Mouse (Mus musculus): ENCODE data around the gene Dgcr2. TPM values are rescaled to one million over a fixed set of nuclear protein-coding genes. Genes with fewer than 3 reads are reported as not detected.

The Dgcr2 gene
- polyA plus RNA-seq, 1 experiment from 2014 or later = 86.3 TPM

DNA sequence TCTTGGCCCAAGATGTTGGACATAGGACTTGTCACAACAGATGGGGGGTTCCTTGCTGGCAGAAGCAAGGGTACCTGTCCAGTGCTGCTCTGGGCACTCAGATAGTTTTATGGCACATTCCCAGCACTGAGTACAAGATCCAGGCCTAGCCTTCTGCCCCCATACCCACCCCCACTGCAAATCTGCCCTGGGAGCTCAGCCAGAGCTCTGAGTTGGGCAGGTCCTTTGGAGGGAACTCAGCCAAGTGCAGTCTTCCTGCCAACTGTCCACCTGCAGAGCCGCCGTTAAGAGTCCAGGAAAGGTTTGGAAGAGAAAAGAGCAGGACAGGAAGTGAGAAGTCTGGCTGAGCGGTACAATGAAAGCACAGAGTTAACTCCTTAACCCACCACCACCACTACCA, 5.8 kb downstream of the Dgcr2 start:
- H3K36me3 ChIP-seq = no peaks in the 10 kb centered on the region
- 0 out of 2 replicates have a peak overlapping the region, but pooled peaks have one; percentile 86 for H3K4me2 ChIP-seq
- no peak overlapping the region for H3K27ac ChIP-seq (replicated peaks)
- H3K4me3 ChIP-seq = no peak overlapping the region
- WGBS = 72% methylated on average over 3 of the region's 3 CpGs
- H3K4me1 ChIP-seq (replicated peaks) = peaks cover 25% of the 10 kb centered on the region
- H3K9ac ChIP-seq = no peak overlapping the region
- no peaks in the 10 kb centered on the region for H3K9me3 ChIP-seq
- ATAC-seq (ENCODE audit: low read depth) = no peak
- H3K27me3 ChIP-seq = no peaks in the 10 kb centered on the region

GRCm38 (mm10) chr16:17891567-17891959, 6.8 kb downstream of the Dgcr2 start, which contains the start of gene Gm20518:
Gene Gm20518, minus strand, starts transcription at chr16:17891671.
- Histone ChIP-seq H3K9me3 (no peaks in the 10 kb centered on the region), H3K4me3 (peak within 1 kb of the TSS; percentile 70), H3K27me3 (no peaks in the 10 kb centered on the region), H3K4me1 (replicated peaks) (peaks cover 30% of the 10 kb centered on the region), H3K27ac (replicated peaks) (peak within 1 kb of the TSS; percentile 98), H3K36me3 (no peaks in the 10 kb centered on the region), H3K4me2 (peak within 1 kb of the TSS; percentile 86), H3K9ac (peak within 1 kb of the TSS; percentile 96)
- WGBS = under 1% methylated on average over 38 of the region's 38 CpGs
- ATAC-seq (ENCODE audit: low read depth) = peak; percentile 97

DNA sequence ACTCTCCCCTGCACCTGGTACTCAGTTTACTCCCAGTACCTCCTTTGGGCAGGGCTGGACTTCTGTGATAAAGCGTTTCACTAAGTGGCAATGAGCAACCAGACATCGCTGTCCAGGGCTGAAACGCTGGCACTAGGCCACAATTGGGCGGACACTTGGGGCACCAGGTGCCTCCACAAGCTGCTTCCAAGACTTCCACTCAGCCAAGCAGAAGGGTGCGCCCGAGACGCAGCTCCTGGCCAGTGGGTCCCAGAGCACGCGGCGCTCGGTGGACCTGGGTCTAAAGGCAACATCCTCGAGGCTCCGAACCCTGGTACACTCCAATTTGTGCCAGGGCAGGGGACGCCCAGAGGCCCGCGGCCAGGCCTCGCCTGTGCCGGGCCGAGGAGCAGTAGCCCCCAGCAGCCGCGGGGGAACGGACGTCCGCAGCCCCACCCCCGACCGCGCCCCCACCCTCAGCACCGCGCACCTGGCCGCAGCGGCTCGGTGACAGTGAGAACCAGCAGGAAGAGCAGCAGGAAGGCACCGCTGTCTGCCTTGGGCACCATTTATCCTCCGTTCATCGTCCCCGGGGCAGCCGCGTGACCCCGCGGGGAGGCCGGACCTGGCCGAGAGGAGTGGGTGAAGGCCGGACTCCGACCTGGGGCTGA, 7.3 kb downstream of the Dgcr2 start:
- under 1% methylated on average over 43 of the region's 44 CpGs for WGBS
- H3K27me3 ChIP-seq = no peaks in the 10 kb centered on the region
- peak overlapping the region; percentile 96 for H3K9ac ChIP-seq
- H3K27ac ChIP-seq (replicated peaks) = peak overlapping the region; percentile 98
- peak; percentile 71 for ATAC-seq (ENCODE audit: low read depth)
- peak overlapping the region; percentile 70 for H3K4me3 ChIP-seq
- no peaks in the 10 kb centered on the region for H3K9me3 ChIP-seq
- H3K4me1 ChIP-seq (replicated peaks) = peaks cover 36% of the 10 kb centered on the region
- no peaks in the 10 kb centered on the region for H3K36me3 ChIP-seq
- H3K4me2 ChIP-seq = peak overlapping the region; percentile 86

DNA sequence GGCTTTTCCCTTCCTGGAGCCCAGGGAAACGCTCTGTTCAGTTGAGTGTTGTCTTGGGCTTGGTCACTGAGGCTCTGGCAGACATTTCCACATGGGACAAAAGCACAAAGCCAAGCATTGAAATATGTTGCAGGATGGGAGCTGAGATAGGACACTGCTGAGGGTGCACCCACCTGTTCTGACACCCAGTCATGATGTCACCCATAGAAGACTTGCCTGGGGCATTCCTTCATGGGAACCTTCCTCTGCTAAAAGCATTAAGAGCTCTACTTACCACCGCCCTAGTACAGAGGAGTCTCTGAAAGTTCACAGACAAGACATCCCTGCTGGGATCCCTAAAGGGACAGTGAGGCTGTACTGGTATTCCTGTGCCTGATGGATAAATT, 8.0 kb downstream of the Dgcr2 start:
- no peak overlapping the region for H3K27ac ChIP-seq (replicated peaks)
- H3K4me3 ChIP-seq = peak overlapping the region; percentile 70
- H3K9me3 ChIP-seq = no peaks in the 10 kb centered on the region
- WGBS = 33% methylated on average over 2 of the region's 2 CpGs
- peaks cover 43% of the 10 kb centered on the region for H3K4me1 ChIP-seq (replicated peaks)
- peak overlapping the region; percentile 96 for H3K9ac ChIP-seq
- H3K27me3 ChIP-seq = no peaks in the 10 kb centered on the region
- H3K4me2 ChIP-seq = peak overlapping the region; percentile 86
- no peak for ATAC-seq (ENCODE audit: low read depth)
- H3K36me3 ChIP-seq = no peaks in the 10 kb centered on the region

DNA sequence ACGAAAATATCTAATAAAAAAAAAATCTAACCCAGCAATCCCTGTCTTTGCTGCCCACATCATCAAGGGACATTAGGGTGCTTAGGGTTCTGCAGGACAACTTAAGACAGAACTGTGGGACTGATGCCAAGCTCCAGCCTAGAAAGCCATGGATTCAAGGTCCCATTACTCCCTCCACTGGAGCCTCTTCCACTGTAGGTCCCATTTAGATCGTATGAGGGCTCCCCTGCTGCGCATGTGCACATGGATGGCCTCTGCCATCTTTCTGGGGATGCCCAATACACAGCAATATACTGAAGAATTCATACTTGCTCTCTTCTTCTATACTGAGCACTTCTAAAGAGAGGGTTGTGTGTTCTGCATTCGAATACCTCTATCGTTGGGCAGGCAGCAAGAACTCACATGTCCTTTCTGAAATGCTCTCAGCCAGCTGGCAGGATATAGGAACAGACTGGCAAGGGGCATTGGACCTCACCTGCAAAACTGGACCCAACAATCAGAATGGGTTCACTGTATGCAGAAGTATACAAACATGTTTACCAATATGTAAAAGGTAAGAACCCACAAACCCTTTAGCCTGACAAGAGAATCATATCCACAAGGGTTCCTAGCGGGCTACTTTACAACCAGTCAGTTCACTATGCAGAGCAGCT, 8.5 kb downstream of the Dgcr2 start:
- Histone ChIP-seq H3K9ac (peak overlapping the region; percentile 96), H3K4me3 (peak overlapping the region; percentile 70), H3K4me2 (peak overlapping the region; percentile 86), H3K36me3 (no peaks in the 10 kb centered on the region), H3K4me1 (replicated peaks) (peaks cover 47% of the 10 kb centered on the region), H3K9me3 (no peaks in the 10 kb centered on the region), H3K27me3 (no peaks in the 10 kb centered on the region), H3K27ac (replicated peaks) (no peak overlapping the region)
- 84% methylated on average over 6 of the region's 6 CpGs for WGBS
- no peak for ATAC-seq (ENCODE audit: low read depth)

- H3K4me2 ChIP-seq = no peak overlapping the region
- H3K4me3 ChIP-seq = no peak overlapping the region
- H3K9ac ChIP-seq = no peak overlapping the region
- no peaks in the 10 kb centered on the region for H3K27me3 ChIP-seq
- 92% methylated on average over 6 of the region's 6 CpGs for WGBS
- no peaks in the 10 kb centered on the region for H3K9me3 ChIP-seq
- H3K4me1 ChIP-seq (replicated peaks) = peaks cover 46% of the 10 kb centered on the region
- no peak for ATAC-seq (ENCODE audit: low read depth)
- no peak overlapping the region for H3K27ac ChIP-seq (replicated peaks)
- H3K36me3 ChIP-seq = peaks cover 13% of the 10 kb centered on the region
These were observed 14.2 kb downstream of the Dgcr2 start for GRCm38 (mm10) chr16:17884116-17884515.

DNA sequence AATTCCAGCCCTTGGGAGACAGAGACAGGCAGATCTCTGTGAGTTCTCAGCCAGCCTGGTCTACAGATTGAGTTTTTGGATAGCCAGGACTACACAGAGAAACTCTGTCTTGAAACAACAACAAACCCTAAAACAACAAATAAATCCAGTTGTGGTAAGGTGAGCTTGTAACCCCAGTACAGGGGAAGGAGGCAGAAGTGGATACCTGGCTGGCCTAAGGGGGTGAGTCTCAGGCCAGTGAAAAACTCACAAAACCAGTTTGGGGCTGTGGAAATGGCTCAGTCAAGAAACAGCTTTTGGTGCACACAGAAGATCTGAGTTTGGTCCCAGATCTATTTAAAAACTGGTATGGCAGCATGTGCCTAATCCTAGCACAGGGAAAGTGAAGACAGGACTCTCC, 16.2 kb downstream of the Dgcr2 start:
- Histone ChIP-seq H3K9me3 (no peaks in the 10 kb centered on the region), H3K36me3 (peaks cover 24% of the 10 kb centered on the region), H3K4me3 (no peak overlapping the region), H3K27me3 (no peaks in the 10 kb centered on the region), H3K4me1 (replicated peaks) (peaks cover 46% of the 10 kb centered on the region), H3K4me2 (no peak overlapping the region), H3K27ac (replicated peaks) (no peak overlapping the region), H3K9ac (no peak overlapping the region)
- ATAC-seq (ENCODE audit: low read depth) = no peak

DNA sequence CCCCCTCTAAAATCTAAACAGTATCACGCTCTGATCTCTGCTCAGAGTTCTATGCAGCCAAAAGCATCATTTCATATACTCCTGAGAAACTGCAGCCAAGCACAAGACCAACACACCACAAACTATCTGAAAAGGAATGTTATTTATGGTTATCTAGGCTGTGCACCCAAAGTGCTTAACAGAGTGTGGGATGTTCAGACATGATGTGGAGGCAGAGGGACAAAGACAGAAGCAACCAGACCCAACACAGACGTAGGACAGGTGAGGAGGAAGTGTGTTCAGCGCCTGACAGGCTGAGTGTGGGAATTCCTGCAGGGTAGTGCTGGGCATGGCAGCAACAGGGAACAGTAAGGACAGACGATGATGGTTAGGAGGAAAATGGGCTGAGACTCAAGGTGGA, 18.8 kb downstream of the Dgcr2 start:
- no peak overlapping the region for H3K9ac ChIP-seq
- ATAC-seq (ENCODE audit: low read depth) = no peak
- 96% methylated on average over 4 of the region's 4 CpGs for whole genome bisulfite sequencing
- H3K9me3 ChIP-seq = no peaks in the 10 kb centered on the region
- no peaks in the 10 kb centered on the region for H3K27me3 ChIP-seq
- H3K4me3 ChIP-seq = no peak overlapping the region
- peaks cover 22% of the 10 kb centered on the region for H3K4me1 ChIP-seq (replicated peaks)
- H3K36me3 ChIP-seq = peaks cover 24% of the 10 kb centered on the region
- no peak overlapping the region for H3K4me2 ChIP-seq
- no peak overlapping the region for H3K27ac ChIP-seq (replicated peaks)

GRCm38 (mm10) chr16:17876096-17876495, 22.3 kb downstream of the Dgcr2 start:
- peaks cover 36% of the 10 kb centered on the region for H3K36me3 ChIP-seq
- WGBS = 94% methylated on average over 1 of the region's 1 CpGs
- no peak overlapping the region for H3K4me3 ChIP-seq
- H3K9me3 ChIP-seq = no peaks in the 10 kb centered on the region
- no peak overlapping the region for H3K4me2 ChIP-seq
- no peak overlapping the region for H3K9ac ChIP-seq
- H3K4me1 ChIP-seq (replicated peaks) = peaks cover 3% of the 10 kb centered on the region
- H3K27me3 ChIP-seq = no peaks in the 10 kb centered on the region
- ATAC-seq (ENCODE audit: low read depth) = no peak
- no peak overlapping the region for H3K27ac ChIP-seq (replicated peaks)

DNA sequence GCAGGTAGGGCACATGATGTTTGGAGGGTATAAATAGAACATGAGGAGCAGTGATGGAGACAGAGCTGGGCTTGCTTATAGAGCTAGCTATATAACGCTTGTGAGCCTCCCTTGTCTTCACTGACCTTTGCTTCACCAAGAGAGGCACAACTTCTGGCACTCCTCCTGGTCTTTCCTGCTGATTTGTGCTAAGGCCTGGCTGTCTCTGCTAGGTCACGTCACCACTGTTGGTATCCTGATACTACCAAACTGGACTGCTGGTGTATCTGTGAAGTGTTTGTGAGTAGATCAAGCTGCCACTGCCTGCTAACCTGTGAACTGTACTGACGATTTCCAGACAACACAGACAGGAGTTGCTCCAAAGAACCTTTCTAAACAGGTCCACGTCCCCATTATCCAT, 23.2 kb downstream of the Dgcr2 start:
- no peaks in the 10 kb centered on the region for H3K9me3 ChIP-seq
- H3K36me3 ChIP-seq = peaks cover 44% of the 10 kb centered on the region
- H3K4me3 ChIP-seq = no peak overlapping the region
- H3K4me2 ChIP-seq = no peak overlapping the region
- no peaks in the 10 kb centered on the region for H3K27me3 ChIP-seq
- H3K9ac ChIP-seq = no peak overlapping the region
- ATAC-seq (ENCODE audit: low read depth) = no peak
- WGBS = 90% methylated on average over 4 of the region's 4 CpGs
- H3K27ac ChIP-seq (replicated peaks) = no peak overlapping the region
- no peaks in the 10 kb centered on the region for H3K4me1 ChIP-seq (replicated peaks)

DNA sequence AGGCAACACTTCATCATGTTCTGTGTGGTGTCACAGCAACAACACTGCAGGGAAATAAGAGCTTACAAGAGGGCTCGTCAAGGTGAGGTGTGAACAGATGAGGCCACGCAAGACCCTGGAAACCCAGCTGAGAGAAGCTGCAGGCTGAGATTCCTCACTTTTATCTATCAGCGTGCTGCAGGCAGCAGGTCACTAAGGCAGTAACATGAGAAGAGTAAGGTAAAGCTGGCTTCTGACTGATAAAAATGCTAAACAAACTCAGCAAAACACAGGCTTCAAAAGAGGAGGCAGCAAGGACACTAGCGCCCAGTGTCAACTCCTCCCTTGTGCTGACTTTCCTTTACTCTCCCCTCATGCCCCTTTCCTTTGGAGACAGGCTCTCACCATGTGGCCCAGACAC, 25.4 kb downstream of the Dgcr2 start:
- peaks cover 56% of the 10 kb centered on the region for H3K36me3 ChIP-seq
- no peaks in the 10 kb centered on the region for H3K9me3 ChIP-seq
- no peak overlapping the region for H3K9ac ChIP-seq
- 80% methylated on average over 4 of the region's 4 CpGs for WGBS
- no peak overlapping the region for H3K4me2 ChIP-seq
- no peak for ATAC-seq (ENCODE audit: low read depth)
- H3K4me3 ChIP-seq = no peak overlapping the region
- H3K27ac ChIP-seq (replicated peaks) = no peak overlapping the region
- no peaks in the 10 kb centered on the region for H3K27me3 ChIP-seq
- H3K4me1 ChIP-seq (replicated peaks) = no peaks in the 10 kb centered on the region

DNA sequence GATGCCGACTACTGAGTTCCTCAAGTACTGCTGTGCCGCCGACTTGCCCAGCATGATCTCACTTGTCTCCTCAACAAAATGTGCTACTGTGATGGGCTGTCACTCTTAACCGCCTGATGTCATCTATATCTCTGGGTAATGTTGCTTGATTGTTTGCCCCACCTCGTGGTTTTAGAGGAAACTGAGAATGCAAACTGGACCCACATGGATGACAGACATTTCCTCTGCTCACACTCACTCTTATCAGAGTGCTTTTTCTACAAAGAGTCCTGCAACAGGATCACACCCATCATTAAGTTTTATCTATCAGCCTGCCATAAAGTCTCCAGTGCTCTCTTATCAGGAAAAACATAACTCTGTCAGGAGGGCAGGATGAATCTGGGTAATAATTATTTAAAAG, 27.1 kb downstream of the Dgcr2 start:
- no peaks in the 10 kb centered on the region for H3K27me3 ChIP-seq
- whole genome bisulfite sequencing = 93% methylated on average over 5 of the region's 5 CpGs
- H3K4me3 ChIP-seq = no peak overlapping the region
- H3K36me3 ChIP-seq = peaks cover 46% of the 10 kb centered on the region
- no peak overlapping the region for H3K27ac ChIP-seq (replicated peaks)
- no peak overlapping the region for H3K9ac ChIP-seq
- H3K4me1 ChIP-seq (replicated peaks) = no peaks in the 10 kb centered on the region
- no peak overlapping the region for H3K4me2 ChIP-seq
- H3K9me3 ChIP-seq = no peaks in the 10 kb centered on the region
- no peak for ATAC-seq (ENCODE audit: low read depth)

GRCm38 (mm10) chr16:17865770-17866169, 32.6 kb downstream of the Dgcr2 start:
- H3K27ac ChIP-seq (replicated peaks) = no peak overlapping the region
- H3K4me3 ChIP-seq = no peak overlapping the region
- no peaks in the 10 kb centered on the region for H3K9me3 ChIP-seq
- peaks cover 30% of the 10 kb centered on the region for H3K36me3 ChIP-seq
- WGBS = 67% methylated on average over 6 of the region's 6 CpGs
- H3K9ac ChIP-seq = no peak overlapping the region
- H3K4me1 ChIP-seq (replicated peaks) = no peaks in the 10 kb centered on the region
- ATAC-seq (ENCODE audit: low read depth) = no peak
- H3K27me3 ChIP-seq = no peaks in the 10 kb centered on the region
- no peak overlapping the region for H3K4me2 ChIP-seq

All from neural tube, embryonic 13.5 days (tissue).